Mouse (Mus musculus) limb, embryonic 13.5 days (tissue): ENCODE measurements around the gene Edf1. TPM values are rescaled to one million over a fixed set of nuclear protein-coding genes. Genes with fewer than 3 reads are reported as not detected.

ENCODE experiments used
- polyA plus RNA-seq: library from polyadenylated mRNA; unstranded; fragments of >200 nt; fragmentation: Nextera tagmentation; extraction: Ambion mirVana; gene quantifications from 2 replicates; pipeline ENCODE4 v1.2.1, GENCODE M21; 2015

The Edf1 gene
- polyA plus RNA-seq, 1 experiment from 2014 or later: 330 TPM

Other genes starting within 250 kb of the Edf1 start
- gene Grin1, start 238.7 kb upstream of the Edf1 start, polyA plus RNA-seq: 0.61 and 0.97 TPM in 2 replicates
- gene Man1b1, start 225.5 kb upstream of the Edf1 start, polyA plus RNA-seq: 54.5 and 60.2 TPM in 2 replicates
- gene Dpp7, start 201.5 kb upstream of the Edf1 start, polyA plus RNA-seq: 21.3 and 24.7 TPM in 2 replicates
- 11.3 and 13.2 TPM in 2 replicates for gene Uap1l1, start 192.2 kb upstream of the Edf1 start, polyA plus RNA-seq
- 43.4 and 45.5 TPM in 2 replicates for gene Sapcd2, start 185.5 kb upstream of the Edf1 start, polyA plus RNA-seq
- gene Entpd2, start 162.0 kb upstream of the Edf1 start, polyA plus RNA-seq: 0.55 and 0.73 TPM in 2 replicates
- gene Npdc1, start 158.5 kb upstream of the Edf1 start, polyA plus RNA-seq: 29.1 and 32.6 TPM in 2 replicates
- 0.06 TPM in 1 of 2 replicates, not detected in the other for gene Fut7, start 134.6 kb upstream of the Edf1 start, polyA plus RNA-seq
- 3.3 and 3.8 TPM in 2 replicates for gene Abca2, start 129.1 kb upstream of the Edf1 start, polyA plus RNA-seq
- gene Clic3, start 101.0 kb upstream of the Edf1 start, polyA plus RNA-seq: 2.2 and 2.5 TPM in 2 replicates
- gene Paxx, start 96.8 kb upstream of the Edf1 start, polyA plus RNA-seq: 35.0 and 37.6 TPM in 2 replicates
- gene Ptgds, start 87.8 kb upstream of the Edf1 start, polyA plus RNA-seq: 0.80 and 2.5 TPM in 2 replicates
- not detected in 2 replicates for gene Lcn12, start 63.9 kb upstream of the Edf1 start, polyA plus RNA-seq
- 69.5 and 79.7 TPM in 2 replicates for gene Fbxw5, start 57.1 kb upstream of the Edf1 start, polyA plus RNA-seq
- gene C8g, start 56.1 kb upstream of the Edf1 start, polyA plus RNA-seq: 5.5 and 7.2 TPM in 2 replicates
- gene Traf2, start 10.9 kb upstream of the Edf1 start, polyA plus RNA-seq: 37.3 and 40.6 TPM in 2 replicates
- 4.9 and 5.8 TPM in 2 replicates for gene Mamdc4, start 17.0 kb downstream of the Edf1 start, polyA plus RNA-seq
- gene Phpt1, start 17.4 kb downstream of the Edf1 start, polyA plus RNA-seq: 163 and 177 TPM in 2 replicates
- 0.85 and 1.0 TPM in 2 replicates for gene Ajm1, start 23.9 kb downstream of the Edf1 start, polyA plus RNA-seq
- gene Rabl6, start 50.7 kb downstream of the Edf1 start, polyA plus RNA-seq: 76.9 and 83.8 TPM in 2 replicates
- 0.18 and 0.36 TPM in 2 replicates for gene Ccdc183, start 59.8 kb downstream of the Edf1 start, polyA plus RNA-seq
- 27.2 and 28.7 TPM in 2 replicates for gene Tmem141, start 64.2 kb downstream of the Edf1 start, polyA plus RNA-seq
- 0.98 and 1.8 TPM in 2 replicates for gene Fcna, start 70.2 kb downstream of the Edf1 start, polyA plus RNA-seq
- 0.24 TPM in 1 of 2 replicates, not detected in the other for gene Lcn8, start 95.3 kb downstream of the Edf1 start, polyA plus RNA-seq
- gene Lcn5, start 100.1 kb downstream of the Edf1 start, polyA plus RNA-seq: not detected in 2 replicates
- not detected in 2 replicates for gene Lcn6, start 118.9 kb downstream of the Edf1 start, polyA plus RNA-seq
- gene Lcn10, start 124.9 kb downstream of the Edf1 start, polyA plus RNA-seq: not detected in 2 replicates
- gene Obp2a, start 142.2 kb downstream of the Edf1 start, polyA plus RNA-seq: not detected in 2 replicates
- gene Bmyc, start 148.9 kb downstream of the Edf1 start, polyA plus RNA-seq: 98.8 and 99.8 TPM in 2 replicates
- not detected in 2 replicates for gene Obp2b, start 179.2 kb downstream of the Edf1 start, polyA plus RNA-seq
- not detected in 2 replicates for gene Lcn3, start 207.7 kb downstream of the Edf1 start, polyA plus RNA-seq
- not detected in 2 replicates for gene Lcn11, start 219.2 kb downstream of the Edf1 start, polyA plus RNA-seq
- not detected in 2 replicates for gene Gm13539, start 224.4 kb downstream of the Edf1 start, polyA plus RNA-seq